Mouse (Mus musculus): ENCODE results near the gene Srsf3. TPM values are rescaled to one million over a fixed set of nuclear protein-coding genes. Genes with fewer than 3 reads are reported as not detected.

The Srsf3 gene
- total and polyA plus RNA-seq, 3 experiments = 171 to 687 (median 380) TPM

GRCm38 (mm10) chr17:29062119-29063035 lies 29.9 kb downstream of the Srsf3 start:
- no peaks in the 10 kb centered on the region for H3K79me2 ChIP-seq (replicated peaks; ENCODE audit: control insufficient read depth, extremely low read depth, insufficient read depth, poor library complexity, severe bottlenecking)
- peaks cover 0 to 24% of the 10 kb centered on the region in 2 experiments for H3K36me3 ChIP-seq (replicated peaks in 1 of 2; ENCODE audit: control insufficient read depth in 1 of 2, insufficient read depth in 1 of 2, low read length in 1 of 2)
- peak overlapping the region; percentile 79 for H3K27ac ChIP-seq (ENCODE audit: insufficient read depth, low read depth)
- peak overlapping the region; percentile 30 for H3K9ac ChIP-seq (ENCODE audit: insufficient read depth, low read depth)
- peak overlapping the region; percentile 62 for H3K4me2 ChIP-seq (ENCODE audit: insufficient read depth, low read depth, poor library complexity, severe bottlenecking)
- H3K27me3 ChIP-seq (replicated peaks) = no peaks in the 10 kb centered on the region
- dilution Hi-C loops (cut with MboI; ENCODE audit: extremely low pct_ligation_motif_present, extremely low pct_unique_long_range_greater_than_20kb, low sequenced_read_pairs) (no loop called here), in situ Hi-C loops (cut with MboI; ENCODE audit: low pct_ligation_motif_present, low pct_unique_long_range_greater_than_20kb, low sequenced_read_pairs) (no loop called here)
- peaks cover 38 to 69% of the 10 kb centered on the region in 2 experiments for H3K4me1 ChIP-seq (ENCODE audit: control insufficient read depth in 1 of 2, insufficient read depth in 2 of 2)
- peak; percentile 85 for DNase-seq (ENCODE audit: extremely low read depth)
- no peaks in the 10 kb centered on the region for H3K9me3 ChIP-seq (replicated peaks; ENCODE audit: low read length)
- peak overlapping the region in 1 of 3 experiments; percentile 0 for H3K4me3 ChIP-seq (replicated peaks in 1 of 3; ENCODE audit: low read depth in 2 of 3, low read length in 2 of 3, poor library complexity in 1 of 3)
- TF ChIP-seq USF2 (conservative IDR thresholded peaks at IDR 0.05; ENCODE audit: low read depth, low read length) (no peak), MAZ (IDR thresholded peaks at IDR 0.05; ENCODE audit: low read depth, low read length) (peak; percentile 98), NRF1 (IDR thresholded peaks at IDR 0.05; ENCODE audit: low read depth, low read length) (no peak), ETS1 (conservative IDR thresholded peaks at IDR 0.05; ENCODE audit: low read depth, low read length) (peak; percentile 59), SIN3A (IDR thresholded peaks at IDR 0.05; ENCODE audit: low read length) (peak; percentile 73), GABPA (IDR thresholded peaks at IDR 0.05; ENCODE audit: insufficient replicate concordance, low read depth, low read length) (no peak), SMC3 (IDR thresholded peaks at IDR 0.05; ENCODE audit: low read depth, low read length) (peak; percentile 25), IRF4 (IDR thresholded peaks at IDR 0.05; ENCODE audit: low read depth, low read length) (peak; percentile 71), RAD21 (IDR thresholded peaks at IDR 0.05; ENCODE audit: low read depth, low read length) (peak; percentile 8), MYC (IDR thresholded peaks at IDR 0.05; ENCODE audit: low read depth, low read length) (no peak), MXI1 (IDR thresholded peaks at IDR 0.05; ENCODE audit: low read depth, low read length) (peak; percentile 74), E2F4 (IDR thresholded peaks at IDR 0.05; ENCODE audit: insufficient replicate concordance, low read depth, low read length) (no peak), MAFK (IDR thresholded peaks at IDR 0.05; ENCODE audit: insufficient replicate concordance, low read length) (no peak), ZMIZ1 (IDR thresholded peaks at IDR 0.05; ENCODE audit: low read depth, low read length) (peak; percentile 41; the same call in 1 of the 2 replicates), BHLHE40 (IDR thresholded peaks at IDR 0.05; ENCODE audit: low read depth, low read length) (peak; percentile 73), ZC3H11A (IDR thresholded peaks at IDR 0.05; ENCODE audit: low read depth, low read length) (no peak), UBTF (IDR thresholded peaks at IDR 0.05; ENCODE audit: low read depth, low read length) (0 out of 2 replicates have a peak, but pooled peaks have one; percentile 53), NELFE (IDR thresholded peaks at IDR 0.05; ENCODE audit: low read depth, low read length) (0 out of 2 replicates have a peak, but pooled peaks have one; percentile 31), CHD2 (IDR thresholded peaks at IDR 0.05; ENCODE audit: low read length) (no peak), RCOR1 (conservative IDR thresholded peaks at IDR 0.05; ENCODE audit: low read depth, low read length) (no peak; the same call in 1 of the 2 replicates), ZKSCAN1 (IDR thresholded peaks at IDR 0.05; ENCODE audit: borderline replicate concordance, low read depth, low read length) (no peak), HCFC1 (IDR thresholded peaks at IDR 0.05; ENCODE audit: low read depth, low read length) (peak; percentile 22; the same call in 1 of the 2 replicates), POLR2A (IDR thresholded peaks at IDR 0.05; ENCODE audit: low read depth, low read length) (peak; percentile 37; the same call in 1 of the 2 replicates), ZNF384 (IDR thresholded peaks at IDR 0.05; ENCODE audit: low read depth, low read length) (no peak), KAT2A (IDR thresholded peaks at IDR 0.05; ENCODE audit: insufficient replicate concordance, low read length) (0 out of 2 replicates have a peak, but pooled peaks have one; percentile 67), POLR2AphosphoS2 (IDR thresholded peaks at IDR 0.05; ENCODE audit: low read depth, low read length) (peak; percentile 56; the same call in 1 of the 2 replicates), MEF2A (IDR thresholded peaks at IDR 0.05; ENCODE audit: borderline replicate concordance, low read depth, low read length) (peak; percentile 46; the same call in 1 of the 2 replicates), CHD1 (IDR thresholded peaks at IDR 0.05; ENCODE audit: low read depth, low read length) (0 out of 2 replicates have a peak, but pooled peaks have one; percentile 20), ELF1 (IDR thresholded peaks at IDR 0.05; ENCODE audit: low read depth, low read length) (no peak), MAX (IDR thresholded peaks at IDR 0.05; ENCODE audit: low read length) (0 out of 2 replicates have a peak, but pooled peaks have one; percentile 9), CTCF (conservative IDR thresholded peaks at IDR 0.05 in 1 of 2, IDR thresholded peaks at IDR 0.05 in 1 of 2; ENCODE audit: low read depth in 2 of 2, low read length in 2 of 2) (peak in 1 of 2 experiments; percentile 34; a peak in 2 of 4 replicates), PAX5 (IDR thresholded peaks at IDR 0.05; ENCODE audit: low read length) (no peak), JUN (IDR thresholded peaks at IDR 0.05; ENCODE audit: insufficient read depth, low read depth, low read length) (no peak), USF1 (IDR thresholded peaks at IDR 0.05; ENCODE audit: low read depth, low read length) (no peak), TCF12 (IDR thresholded peaks at IDR 0.05; ENCODE audit: low read depth, low read length) (peak; percentile 75; the same call in 1 of the 2 replicates), EP300 (IDR thresholded peaks at IDR 0.05; ENCODE audit: low read length) (peak; percentile 67), TBP (conservative IDR thresholded peaks at IDR 0.05; ENCODE audit: low read depth, low read length) (no peak)
